Mouse (Mus musculus) stomach, postnatal 0 days (tissue): ENCODE data around the gene Cxadr.

Experiments used
- CTCF ChIP-seq: IDR thresholded peaks from 2 replicates; pipeline ENCODE4 v1.5.1; 2016; ENCODE audit warnings: antibody characterized with exemption, low read depth, mild to moderate bottlenecking, moderate library complexity
- EP300 ChIP-seq: optimal IDR thresholded peaks from 2 replicates; pipeline ENCODE3; 2016; ENCODE audit warnings: antibody characterized with exemption

- TF ChIP-seq EP300 (no peak), CTCF (no peak)
These were observed 41.5 kb downstream of the Cxadr start for GRCm38 (mm10) chr16:78342767-78343166.
